Mouse (Mus musculus) hindbrain, embryonic 10.5 days (tissue): ENCODE data around the gene Ephb1. TPM values are rescaled to one million over a fixed set of nuclear protein-coding genes. Genes with fewer than 3 reads are reported as not detected.

Experiments
- DNase-seq: peaks from one replicate; pipeline ENCODE4 v3.0.0-alpha.2; 2017; ENCODE audit warnings: low spot score
- H3K27ac ChIP-seq: fragments of 300-500 bp; sonication (generic); 2 replicates; pipeline ENCODE4 v1.5.1; 2016; ENCODE audit warnings: mild to moderate bottlenecking, moderate library complexity
- H3K27me3 ChIP-seq: fragments of 300-500 bp; sonication (generic); 2 replicates; pipeline ENCODE4 v1.6.1; 2016; ENCODE audit warnings: mild to moderate bottlenecking; ENCODE audit not compliant: poor library complexity, insufficient read depth, severe bottlenecking
- H3K36me3 ChIP-seq: fragments of 300-500 bp; sonication (generic); 2 replicates; pipeline ENCODE4 v1.6.1; 2016; ENCODE audit warnings: mild to moderate bottlenecking, moderate library complexity
- H3K4me1 ChIP-seq: fragments of 300-500 bp; sonication (generic); replicated peaks from 2 replicates; pipeline ENCODE4 v1.6.1; 2016; ENCODE audit warnings: mild to moderate bottlenecking
- H3K4me3 ChIP-seq: fragments of 300-500 bp; sonication (generic); 2 replicates; pipeline ENCODE4 v1.5.1; 2016; ENCODE audit warnings: mild to moderate bottlenecking, moderate library complexity
- H3K9me3 ChIP-seq: fragments of 300-500 bp; sonication (generic); 2 replicates; pipeline ENCODE4 v1.6.1; 2016; ENCODE audit warnings: mild to moderate bottlenecking, moderate library complexity
- WGBS: fragments of 180-500 bp; shearing (Covaris S2); methylation state at CpG from one replicate; pipeline ENCODE4 v1.1.7; 2016; 5-methylcytosine and 5-hydroxymethylcytosine counted together
- polyA plus RNA-seq: library from polyadenylated mRNA; unstranded; fragments of >200 nt; fragmentation: Nextera tagmentation; extraction: Ambion mirVana; gene quantifications from 2 replicates; pipeline ENCODE4 v1.2.1, GENCODE M21; 2016

The Ephb1 gene
- polyA plus RNA-seq, 1 experiment from 2014 or later = 12.0 TPM

- Histone ChIP-seq H3K36me3 (peaks cover 9% of the 10 kb centered on the region; the same call in 1 of the 2 replicates), H3K9me3 (no peaks in the 10 kb centered on the region), H3K27me3 (no peaks in the 10 kb centered on the region), H3K4me3 (no peak overlapping the region), H3K27ac (no peak overlapping the region), H3K4me1 (0 out of 2 replicates have a peak, but pooled peaks cover 4% of the 10 kb centered on the region)
- WGBS = 88% methylated on average over 16 of the region's 16 CpGs
- DNase-seq = no peak
Observed at GRCm38 (mm10) chr9:101996771-101997500, 357.6 kb downstream of the Ephb1 start.

- Histone ChIP-seq H3K4me3 (no peak overlapping the region), H3K36me3 (peaks cover 12% of the 10 kb centered on the region; the same call in 1 of the 2 replicates), H3K4me1 (0 out of 2 replicates have a peak, but pooled peaks cover 4% of the 10 kb centered on the region), H3K27me3 (no peaks in the 10 kb centered on the region), H3K9me3 (no peaks in the 10 kb centered on the region), H3K27ac (peak overlapping the region; percentile 30; the same call in 1 of the 2 replicates)
- WGBS = 82% methylated on average over 7 of the region's 7 CpGs
- no peak for DNase-seq
Observed at GRCm38 (mm10) chr9:101996183-101996582, 358.3 kb downstream of the Ephb1 start.

- H3K4me3 ChIP-seq = no peak overlapping the region
- H3K27me3 ChIP-seq = no peaks in the 10 kb centered on the region
- DNase-seq = no peak
- 0 out of 2 replicates have a peak, but pooled peaks cover 7% of the 10 kb centered on the region for H3K36me3 ChIP-seq
- H3K9me3 ChIP-seq = no peaks in the 10 kb centered on the region
- H3K4me1 ChIP-seq = 0 out of 2 replicates have a peak, but pooled peaks cover 4% of the 10 kb centered on the region
- WGBS = 84% methylated on average over 10 of the region's 10 CpGs
- H3K27ac ChIP-seq = peak overlapping the region; percentile 30; the same call in 1 of the 2 replicates
Observed at GRCm38 (mm10) chr9:101995423-101996156, 358.9 kb downstream of the Ephb1 start.

- Histone ChIP-seq H3K27ac (no peak overlapping the region), H3K4me3 (no peak overlapping the region), H3K27me3 (no peaks in the 10 kb centered on the region), H3K9me3 (no peaks in the 10 kb centered on the region), H3K4me1 (0 out of 2 replicates have a peak, but pooled peaks cover 4% of the 10 kb centered on the region), H3K36me3 (0 out of 2 replicates have a peak, but pooled peaks cover 3% of the 10 kb centered on the region)
- DNase-seq = no peak
- 89% methylated on average over 2 of the region's 2 CpGs for WGBS
Observed at GRCm38 (mm10) chr9:101994086-101994485, 360.4 kb downstream of the Ephb1 start.

- no peaks in the 10 kb centered on the region for H3K4me1 ChIP-seq
- no peaks in the 10 kb centered on the region for H3K9me3 ChIP-seq
- H3K27ac ChIP-seq = no peak overlapping the region
- H3K36me3 ChIP-seq = 0 out of 2 replicates have a peak, but pooled peaks cover 3% of the 10 kb centered on the region
- no peak for DNase-seq
- H3K4me3 ChIP-seq = no peak overlapping the region
- H3K27me3 ChIP-seq = no peaks in the 10 kb centered on the region
- WGBS = 87% methylated on average over 12 of the region's 12 CpGs
Observed at GRCm38 (mm10) chr9:101990836-101991235, 363.7 kb downstream of the Ephb1 start.

- 0 out of 2 replicates have a peak, but pooled peaks cover 3% of the 10 kb centered on the region for H3K36me3 ChIP-seq
- DNase-seq = no peak
Observed at GRCm38 (mm10) chr9:101990032-101990431, 364.5 kb downstream of the Ephb1 start.

GRCm38 (mm10) chr9:101986910-101987309 lies 367.6 kb downstream of the Ephb1 start:
- Histone ChIP-seq H3K4me3 (no peak overlapping the region), H3K9me3 (no peaks in the 10 kb centered on the region), H3K27me3 (no peaks in the 10 kb centered on the region), H3K27ac (no peak overlapping the region), H3K4me1 (no peaks in the 10 kb centered on the region), H3K36me3 (0 out of 2 replicates have a peak, but pooled peaks cover 3% of the 10 kb centered on the region)
- 87% methylated on average over 2 of the region's 2 CpGs for WGBS
- DNase-seq = no peak

More at GRCm38 (mm10) chr9:101990032-101990431, 364.5 kb downstream of the Ephb1 start:
- Histone ChIP-seq H3K27ac (no peak overlapping the region), H3K4me1 (no peaks in the 10 kb centered on the region), H3K4me3 (no peak overlapping the region), H3K9me3 (no peaks in the 10 kb centered on the region), H3K27me3 (no peaks in the 10 kb centered on the region)
- 95% methylated on average over 6 of the region's 6 CpGs for WGBS

- H3K27ac ChIP-seq = no peak overlapping the region
- no peak overlapping the region for H3K4me3 ChIP-seq
- H3K9me3 ChIP-seq = no peaks in the 10 kb centered on the region
- DNase-seq = no peak
- no peaks in the 10 kb centered on the region for H3K27me3 ChIP-seq
- no peaks in the 10 kb centered on the region for H3K36me3 ChIP-seq
- no peaks in the 10 kb centered on the region for H3K4me1 ChIP-seq
- WGBS = 91% methylated on average over 7 of the region's 7 CpGs
Observed at GRCm38 (mm10) chr9:101982378-101982777, 372.1 kb downstream of the Ephb1 start.

- Histone ChIP-seq H3K9me3 (no peaks in the 10 kb centered on the region), H3K4me1 (no peaks in the 10 kb centered on the region), H3K27ac (no peak overlapping the region), H3K4me3 (no peak overlapping the region), H3K27me3 (no peaks in the 10 kb centered on the region), H3K36me3 (no peaks in the 10 kb centered on the region)
- 84% methylated on average over 2 of the region's 2 CpGs for WGBS
- no peak for DNase-seq
Observed at GRCm38 (mm10) chr9:101981161-101981560, 373.3 kb downstream of the Ephb1 start.

- no peak for DNase-seq
- 91% methylated on average over 4 of the region's 4 CpGs for WGBS
- no peaks in the 10 kb centered on the region for H3K27me3 ChIP-seq
- H3K27ac ChIP-seq = no peak overlapping the region
- H3K9me3 ChIP-seq = no peaks in the 10 kb centered on the region
- H3K4me3 ChIP-seq = no peak overlapping the region
- H3K4me1 ChIP-seq = no peaks in the 10 kb centered on the region
- H3K36me3 ChIP-seq = no peaks in the 10 kb centered on the region
Observed at GRCm38 (mm10) chr9:101976884-101977465, 377.5 kb downstream of the Ephb1 start.

GRCm38 (mm10) chr9:101972314-101972713 lies 382.2 kb downstream of the Ephb1 start:
- H3K4me3 ChIP-seq = no peak overlapping the region
- no peaks in the 10 kb centered on the region for H3K9me3 ChIP-seq
- WGBS = 86% methylated on average over 8 of the region's 8 CpGs
- no peak overlapping the region for H3K27ac ChIP-seq
- H3K36me3 ChIP-seq = no peaks in the 10 kb centered on the region
- DNase-seq = no peak
- no peaks in the 10 kb centered on the region for H3K27me3 ChIP-seq
- 0 out of 2 replicates have a peak, but pooled peaks cover 5% of the 10 kb centered on the region for H3K4me1 ChIP-seq

GRCm38 (mm10) chr9:101971806-101972205 lies 382.7 kb downstream of the Ephb1 start:
- no peak overlapping the region for H3K4me3 ChIP-seq
- WGBS = 27% methylated on average over 6 of the region's 6 CpGs
- peak; percentile 15 for DNase-seq
- H3K27ac ChIP-seq = no peak overlapping the region
- no peaks in the 10 kb centered on the region for H3K36me3 ChIP-seq
- H3K9me3 ChIP-seq = no peaks in the 10 kb centered on the region
- H3K27me3 ChIP-seq = no peaks in the 10 kb centered on the region
- H3K4me1 ChIP-seq = 0 out of 2 replicates have a peak, but pooled peaks cover 5% of the 10 kb centered on the region
